Mouse (Mus musculus): ENCODE results near the gene Tmem171. TPM values are rescaled to one million over a fixed set of nuclear protein-coding genes. Genes with fewer than 3 reads are reported as not detected.

Tmem171 gene
- polyA plus RNA-seq, 1 experiment, result not detected

GRCm38 (mm10) chr13:98699051-98699744 lies 4.6 kb upstream of the Tmem171 start:
- peaks cover 54% of the 10 kb centered on the region for H3K27me3 ChIP-seq (replicated peaks)
- no peak overlapping the region for H3K4me3 ChIP-seq (replicated peaks)
- peaks cover 7% of the 10 kb centered on the region; the same call in 1 of the 2 replicates for H3K9me3 ChIP-seq
- TF ChIP-seq GATA1 (IDR thresholded peaks at IDR 0.05; ENCODE audit: borderline replicate concordance, low read length), result no peak
- TF ChIP-seq FLI1 (IDR thresholded peaks at IDR 0.05; ENCODE audit: low read length), result no peak
- no peaks in the 10 kb centered on the region for H3K36me3 ChIP-seq (replicated peaks; ENCODE audit: low read length)
- H3K4me1 ChIP-seq, result peaks cover 4% of the 10 kb centered on the region; the same call in 1 of the 2 replicates

GRCm38 (mm10) chr13:98696716-98697115 lies 2.1 kb upstream of the Tmem171 start:
- Histone ChIP-seq H3K9me3 (peaks cover 7% of the 10 kb centered on the region; the same call in 1 of the 2 replicates), H3K4me1 (peaks cover 11% of the 10 kb centered on the region), H3K4me3 (replicated peaks) (no peak overlapping the region), H3K27me3 (replicated peaks) (peaks cover 64% of the 10 kb centered on the region), H3K36me3 (replicated peaks; ENCODE audit: low read length) (no peaks in the 10 kb centered on the region)
- TF ChIP-seq GATA1 (IDR thresholded peaks at IDR 0.05; ENCODE audit: borderline replicate concordance, low read length) (no peak), FLI1 (IDR thresholded peaks at IDR 0.05; ENCODE audit: low read length) (no peak)

GRCm38 (mm10) chr13:98695546-98695945 lies 912 bp upstream of the Tmem171 start:
- Histone ChIP-seq H3K36me3 (replicated peaks; ENCODE audit: low read length) (no peaks in the 10 kb centered on the region), H3K4me3 (replicated peaks) (no peak overlapping the region), H3K4me1 (peaks cover 10% of the 10 kb centered on the region), H3K27me3 (replicated peaks) (peaks cover 62% of the 10 kb centered on the region), H3K9me3 (peaks cover 7% of the 10 kb centered on the region; the same call in 1 of the 2 replicates)
- TF ChIP-seq GATA1 (IDR thresholded peaks at IDR 0.05; ENCODE audit: borderline replicate concordance, low read length) (no peak), FLI1 (IDR thresholded peaks at IDR 0.05; ENCODE audit: low read length) (no peak)

- peaks cover 11% of the 10 kb centered on the region; the same call in 1 of the 2 replicates for H3K9me3 ChIP-seq
- H3K4me3 ChIP-seq (replicated peaks), result peak overlapping the region; percentile 50
- no peak for TF ChIP-seq GATA1 (IDR thresholded peaks at IDR 0.05; ENCODE audit: borderline replicate concordance, low read length)
- TF ChIP-seq FLI1 (IDR thresholded peaks at IDR 0.05; ENCODE audit: low read length), result no peak
- H3K4me1 ChIP-seq, result peaks cover 10% of the 10 kb centered on the region
- H3K36me3 ChIP-seq (replicated peaks; ENCODE audit: low read length), result no peaks in the 10 kb centered on the region
- peaks cover 52% of the 10 kb centered on the region for H3K27me3 ChIP-seq (replicated peaks)
Measured at GRCm38 (mm10) chr13:98693316-98693715, 1.3 kb downstream of the Tmem171 start.

GRCm38 (mm10) chr13:98691956-98692515 lies 2.6 kb downstream of the Tmem171 start:
- TF ChIP-seq GATA1 (IDR thresholded peaks at IDR 0.05; ENCODE audit: borderline replicate concordance, low read length), result no peak
- no peaks in the 10 kb centered on the region for H3K36me3 ChIP-seq (replicated peaks; ENCODE audit: low read length)
- peaks cover 11% of the 10 kb centered on the region; the same call in 1 of the 2 replicates for H3K9me3 ChIP-seq
- H3K27me3 ChIP-seq (replicated peaks), result peaks cover 47% of the 10 kb centered on the region
- peaks cover 10% of the 10 kb centered on the region for H3K4me1 ChIP-seq
- no peak overlapping the region for H3K4me3 ChIP-seq (replicated peaks)

- Histone ChIP-seq H3K4me1 (peaks cover 10% of the 10 kb centered on the region), H3K27me3 (replicated peaks) (peaks cover 40% of the 10 kb centered on the region), H3K9me3 (peaks cover 11% of the 10 kb centered on the region; the same call in 1 of the 2 replicates), H3K4me3 (replicated peaks) (no peak overlapping the region), H3K36me3 (replicated peaks; ENCODE audit: low read length) (no peaks in the 10 kb centered on the region)
- TF ChIP-seq FLI1 (IDR thresholded peaks at IDR 0.05; ENCODE audit: low read length), result no peak
- no peak for TF ChIP-seq GATA1 (IDR thresholded peaks at IDR 0.05; ENCODE audit: borderline replicate concordance, low read length)
Measured at GRCm38 (mm10) chr13:98690886-98691285, 3.7 kb downstream of the Tmem171 start.

GRCm38 (mm10) chr13:98689605-98690290 lies 4.9 kb downstream of the Tmem171 start:
- no peak overlapping the region for H3K4me3 ChIP-seq (replicated peaks)
- peaks cover 7% of the 10 kb centered on the region; the same call in 1 of the 2 replicates for H3K9me3 ChIP-seq
- H3K4me1 ChIP-seq, result peaks cover 10% of the 10 kb centered on the region
- H3K27me3 ChIP-seq (replicated peaks), result peaks cover 29% of the 10 kb centered on the region
- no peaks in the 10 kb centered on the region for H3K36me3 ChIP-seq (replicated peaks; ENCODE audit: low read length)
- TF ChIP-seq FLI1 (IDR thresholded peaks at IDR 0.05; ENCODE audit: low read length) (no peak), GATA1 (IDR thresholded peaks at IDR 0.05; ENCODE audit: borderline replicate concordance, low read length) (no peak)

GRCm38 (mm10) chr13:98687931-98688330 lies 6.7 kb downstream of the Tmem171 start:
- Histone ChIP-seq H3K27me3 (replicated peaks) (peaks cover 15% of the 10 kb centered on the region), H3K36me3 (replicated peaks; ENCODE audit: low read length) (no peaks in the 10 kb centered on the region), H3K4me1 (peaks cover 7% of the 10 kb centered on the region), H3K4me3 (replicated peaks) (no peak overlapping the region), H3K9me3 (peaks cover 4% of the 10 kb centered on the region; the same call in 1 of the 2 replicates)
- TF ChIP-seq GATA1 (IDR thresholded peaks at IDR 0.05; ENCODE audit: borderline replicate concordance, low read length), result no peak

GRCm38 (mm10) chr13:98684144-98684900 lies 10.3 kb downstream of the Tmem171 start:
- no peaks in the 10 kb centered on the region for H3K36me3 ChIP-seq (replicated peaks; ENCODE audit: low read length)
- peaks cover 12% of the 10 kb centered on the region for H3K27me3 ChIP-seq (replicated peaks)
- H3K4me1 ChIP-seq, result no peaks in the 10 kb centered on the region
- H3K9me3 ChIP-seq, result no peaks in the 10 kb centered on the region
- no peak overlapping the region for H3K4me3 ChIP-seq (replicated peaks)
- no peak for TF ChIP-seq FLI1 (IDR thresholded peaks at IDR 0.05; ENCODE audit: low read length)
